Mouse (Mus musculus) layer of hippocampus, adult 6 months (tissue): ENCODE data around the gene Mroh9. TPM values are rescaled to one million over a fixed set of nuclear protein-coding genes. Genes with fewer than 3 reads are reported as not detected.

Source experiments
- long read RNA-seq, 2 experiments: library from polyadenylated mRNA; unstranded; transcript quantifications; one replicate each; pipeline ENCODE4 v2.0.0; 2019 to 2020
- polyA plus RNA-seq: library from polyadenylated mRNA; unstranded; fragments of <200 nt; fragmentation: Nextera tagmentation; gene quantifications from 2 replicates; pipeline ENCODE4 v1.2.3, GENCODE M21; 2021

Mroh9 gene
- polyA plus RNA-seq, result not detected in 2 replicates
- long read RNA-seq, experiment 1, result 0 reads
- long read RNA-seq, experiment 2, result 0 reads

DNA sequence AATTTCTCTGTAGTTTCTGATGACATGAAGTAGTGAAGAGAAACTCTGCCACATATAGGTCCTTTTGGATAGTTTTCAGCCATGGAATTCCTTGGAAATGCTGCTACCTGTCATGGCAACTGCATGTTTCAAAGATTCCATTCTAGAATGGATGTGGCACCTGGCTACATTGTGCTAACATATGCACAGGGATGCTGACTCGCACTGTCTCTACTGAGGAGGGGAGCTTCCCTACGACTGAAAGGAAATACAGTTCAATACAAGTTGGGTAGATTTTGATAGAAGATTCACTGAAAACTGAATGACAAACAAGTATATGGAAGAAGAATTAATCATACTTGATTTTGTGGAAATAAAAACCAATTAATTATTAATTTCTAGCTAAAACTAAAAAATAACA, at the start of gene Mroh9:
TSS of gene Mroh9 (minus strand) at position 101 of the 400 bp plus-strand sequence.

DNA sequence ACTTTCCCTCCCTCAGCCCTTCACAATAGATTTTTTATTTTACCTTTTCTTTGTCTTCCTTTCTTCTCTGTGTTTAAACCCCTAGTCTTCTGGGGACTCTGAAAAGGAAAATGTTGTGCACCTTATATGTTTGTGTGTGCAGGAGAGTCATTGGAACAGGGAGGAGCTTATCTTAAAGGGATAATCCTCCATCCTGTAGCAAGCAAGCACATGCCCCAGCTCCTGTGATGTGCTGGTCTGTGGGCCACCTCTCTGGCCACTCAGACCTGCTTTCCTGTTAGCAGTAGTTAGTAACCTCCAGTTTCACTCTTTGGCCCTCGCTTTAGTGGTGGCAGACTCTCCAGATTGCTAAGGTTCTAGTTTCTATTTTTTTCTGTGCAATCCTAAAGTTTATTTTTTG, 101.0 kb downstream of the Mroh9 start, which contains the start of gene Fmo3:
TSS of gene Fmo3 (minus strand) at position 101 of the 400 bp plus-strand sequence.

Other genes with a start within 250 kb of the Mroh9 start
- 5.8 and 6.8 TPM in 2 replicates for gene Fmo1, start 219.1 kb downstream of the Mroh9 start, polyA plus RNA-seq
- gene Fmo2, start 186.9 kb downstream of the Mroh9 start, polyA plus RNA-seq, result 0.20 and 1.9 TPM in 2 replicates
- not detected in 2 replicates for gene Fmo6, start 148.2 kb downstream of the Mroh9 start, polyA plus RNA-seq
- gene Fmo3, start 101.1 kb downstream of the Mroh9 start, polyA plus RNA-seq, result not detected in 2 replicates
- gene Prrx1, start 228.0 kb upstream of the Mroh9 start, polyA plus RNA-seq, result 1.6 and 2.3 TPM in 2 replicates